Mouse (Mus musculus): ENCODE measurements around the gene Dennd1a.

- no peak for TF ChIP-seq POLR2A (IDR thresholded peaks at IDR 0.05; ENCODE audit: low read depth, low read length)
- no peak for TF ChIP-seq CTCF (conservative IDR thresholded peaks at IDR 0.05; ENCODE audit: insufficient read depth, insufficient read length, low read depth, low read length)
Measured at GRCm38 (mm10) chr2:38052440-38052839, 234.8 kb downstream of the Dennd1a start.
